Mouse (Mus musculus) liver, adult 2 months (tissue): ENCODE measurements at regions not wholly inside any gene's neighbourhood (a gene's known extent, or its start where the extent isn't known, plus 50 kb on each side); places are given as distances from the start of the nearest gene placed in this dataset.

Experiments used
- DNase-seq: peaks from one replicate; pipeline ENCODE4 v3.0.0-alpha.2; 2011; ENCODE audit warnings: low read depth, low spot score; ENCODE audit errors: extremely low read depth
- H3K27ac ChIP-seq: fragments of 200-500 bp; replicated peaks from 2 replicates; pipeline ENCODE4 v1.5.1; 2012; ENCODE audit warnings: low read depth, mild to moderate bottlenecking, control low read depth, inconsistent platforms, low read length; ENCODE audit not compliant: insufficient read depth
- H3K27me3 ChIP-seq: fragments of 200-500 bp; 2 replicates; pipeline ENCODE4 v1.6.1; 2012; ENCODE audit warnings: mild to moderate bottlenecking, moderate library complexity, low read length, inconsistent platforms; ENCODE audit not compliant: control insufficient read depth, insufficient read depth
- H3K36me3 ChIP-seq: fragments of 200-500 bp; 2 replicates; pipeline ENCODE4 v1.6.1; 2012; ENCODE audit warnings: low read length, inconsistent platforms; ENCODE audit not compliant: control insufficient read depth, insufficient read depth
- H3K4me1 ChIP-seq: fragments of 200-500 bp; 2 replicates; pipeline ENCODE4 v1.6.1; 2011; ENCODE audit warnings: low read length; ENCODE audit not compliant: control insufficient read depth, insufficient read depth
- H3K4me3 ChIP-seq: fragments of 200-500 bp; 2 replicates; pipeline ENCODE4 v1.5.1; 2011; ENCODE audit warnings: low read depth, mild to moderate bottlenecking, control low read depth, low read length, moderate library complexity; ENCODE audit not compliant: insufficient read depth
- H3K79me2 ChIP-seq: fragments of 200-500 bp; 2 replicates; pipeline ENCODE4 v1.6.1; 2012; ENCODE audit warnings: inconsistent platforms, mild to moderate bottlenecking, low read length, moderate library complexity; ENCODE audit not compliant: control insufficient read depth, insufficient read depth
- H3K9ac ChIP-seq: fragments of 200-500 bp; 2 replicates; pipeline ENCODE4 v1.6.1; 2012; ENCODE audit warnings: low read depth, mild to moderate bottlenecking, control low read depth, inconsistent platforms, low read length
- CTCF ChIP-seq: fragments of 200-500 bp; IDR thresholded peaks from 2 replicates; pipeline ENCODE4 v1.5.1; 2011; ENCODE audit warnings: low read depth, low read length, control low read depth
- POLR2A ChIP-seq: fragments of 200-500 bp; IDR thresholded peaks from 2 replicates; pipeline ENCODE4 v1.6.1; 2011; ENCODE audit warnings: low read length, control low read depth; ENCODE audit not compliant: insufficient read depth; ENCODE audit errors: extremely low read depth
- WGBS: fragments of 180-500 bp; shearing (Covaris S2); methylation state at CpG from one replicate; pipeline ENCODE4 v1.1.7; 2018; 5-methylcytosine and 5-hydroxymethylcytosine counted together

- Histone ChIP-seq H3K36me3 (no peaks in the 10 kb centered on the region), H3K27ac (no peak overlapping the region), H3K4me1 (no peaks in the 10 kb centered on the region), H3K4me3 (no peak overlapping the region), H3K9ac (no peak overlapping the region), H3K27me3 (no peaks in the 10 kb centered on the region), H3K79me2 (no peaks in the 10 kb centered on the region)
- 91% methylated on average over 8 of the region's 8 CpGs for WGBS
- DNase-seq = no peak
- TF ChIP-seq CTCF (no peak), POLR2A (no peak)
Measured at GRCm38 (mm10) chr5:126799698-126800279, 441.8 kb upstream of the Tmem132c start.

DNA sequence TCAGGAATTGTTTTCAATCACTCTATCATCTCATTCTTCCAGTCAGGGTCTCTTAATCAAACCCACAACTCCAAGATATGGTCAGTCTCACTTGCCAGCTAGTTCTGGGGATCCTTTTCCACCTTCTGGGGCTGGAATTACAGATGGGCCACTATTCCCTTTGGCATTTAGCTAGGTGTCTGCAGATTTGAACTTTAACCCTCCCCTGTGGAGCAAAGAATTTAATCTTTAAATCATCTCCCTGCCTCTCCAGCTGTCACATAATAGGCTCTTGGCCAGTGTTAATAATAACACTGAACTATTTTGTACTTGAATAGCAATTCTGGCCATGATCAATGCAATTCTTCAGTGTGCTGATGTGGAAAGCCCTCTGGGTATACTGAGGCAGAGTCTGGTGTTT is 435.0 kb upstream of the Tmem132c start:
- DNase-seq = no peak
- no peaks in the 10 kb centered on the region for H3K4me1 ChIP-seq

DNA sequence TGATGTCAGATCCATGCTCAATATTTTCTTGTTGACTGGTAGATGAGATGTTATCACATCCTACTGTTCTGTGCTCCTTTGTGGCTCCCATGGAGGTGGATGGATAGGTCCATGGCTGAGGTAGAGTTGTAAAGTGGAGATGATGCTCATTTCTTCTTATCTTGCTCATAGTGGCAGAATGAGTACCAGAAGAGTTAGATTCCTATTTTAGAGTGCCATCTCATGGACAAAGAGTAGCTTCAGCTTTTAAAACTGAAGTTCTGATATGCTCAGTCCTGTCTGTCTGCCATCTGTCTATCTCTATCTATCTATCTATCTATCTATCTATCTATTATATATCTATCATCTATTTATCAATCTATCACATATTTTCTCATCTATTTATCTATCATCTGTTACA is 425.5 kb upstream of the Tmem132c start:
- no peak for TF ChIP-seq CTCF
- no peak for TF ChIP-seq POLR2A
- no peaks in the 10 kb centered on the region for H3K79me2 ChIP-seq
- no peaks in the 10 kb centered on the region for H3K36me3 ChIP-seq
- H3K27me3 ChIP-seq = no peaks in the 10 kb centered on the region
- H3K4me1 ChIP-seq = no peaks in the 10 kb centered on the region
- H3K9ac ChIP-seq = no peak overlapping the region
- no peak overlapping the region for H3K4me3 ChIP-seq
- no peak for DNase-seq
- no peak overlapping the region for H3K27ac ChIP-seq

More for the DNA sequence above, 435.0 kb upstream of the Tmem132c start:
- H3K27ac ChIP-seq = no peak overlapping the region
- H3K36me3 ChIP-seq = no peaks in the 10 kb centered on the region
- no peak for TF ChIP-seq CTCF
- TF ChIP-seq POLR2A = no peak
- no peaks in the 10 kb centered on the region for H3K79me2 ChIP-seq
- H3K27me3 ChIP-seq = no peaks in the 10 kb centered on the region
- H3K4me3 ChIP-seq = no peak overlapping the region
- H3K9ac ChIP-seq = no peak overlapping the region

- no peak for TF ChIP-seq CTCF
- no peak for TF ChIP-seq POLR2A
Measured at GRCm38 (mm10) chr5:126835440-126835839, 406.2 kb upstream of the Tmem132c start.

DNA sequence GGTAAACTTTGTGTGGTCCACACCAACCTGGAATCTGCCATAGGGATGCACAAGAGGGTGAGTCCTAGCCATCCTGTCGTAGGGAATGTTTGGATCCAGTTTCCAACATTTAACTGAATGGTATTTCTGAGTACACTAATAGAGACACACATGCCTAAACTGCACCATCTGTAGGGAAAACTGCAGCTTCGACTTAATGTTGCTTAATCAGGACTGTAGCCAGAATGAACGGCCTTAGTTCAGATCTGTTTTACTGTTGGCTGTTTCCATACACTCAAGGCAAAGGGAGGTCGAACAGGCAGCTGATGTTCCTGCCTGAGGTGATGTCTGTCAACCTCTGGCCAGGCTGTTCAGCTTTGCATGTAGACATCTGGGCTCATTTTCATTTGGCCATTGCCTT is 399.0 kb upstream of the Tmem132c start:
- TF ChIP-seq POLR2A = no peak
- no peak for TF ChIP-seq CTCF
- no peak for DNase-seq

More at GRCm38 (mm10) chr5:126835440-126835839, 406.2 kb upstream of the Tmem132c start:
- Histone ChIP-seq H3K9ac (no peak overlapping the region), H3K4me1 (no peaks in the 10 kb centered on the region), H3K27ac (no peak overlapping the region), H3K27me3 (no peaks in the 10 kb centered on the region), H3K4me3 (no peak overlapping the region), H3K36me3 (no peaks in the 10 kb centered on the region), H3K79me2 (no peaks in the 10 kb centered on the region)
- WGBS = 95% methylated on average over 3 of the region's 3 CpGs
- DNase-seq = no peak

GRCm38 (mm10) chr5:126862078-126862477 is 379.5 kb upstream of the Tmem132c start:
- H3K4me1 ChIP-seq = no peaks in the 10 kb centered on the region
- H3K9ac ChIP-seq = no peak overlapping the region
- WGBS = 65% methylated on average over 1 of the region's 1 CpGs
- H3K36me3 ChIP-seq = no peaks in the 10 kb centered on the region
- no peak overlapping the region for H3K27ac ChIP-seq
- DNase-seq = no peak
- TF ChIP-seq CTCF (no peak), POLR2A (no peak)
- H3K27me3 ChIP-seq = no peaks in the 10 kb centered on the region
- H3K4me3 ChIP-seq = no peak overlapping the region
- H3K79me2 ChIP-seq = no peaks in the 10 kb centered on the region

More for the DNA sequence above, 399.0 kb upstream of the Tmem132c start:
- Histone ChIP-seq H3K27ac (no peak overlapping the region), H3K36me3 (no peaks in the 10 kb centered on the region), H3K4me3 (no peak overlapping the region), H3K9ac (no peak overlapping the region), H3K27me3 (no peaks in the 10 kb centered on the region), H3K79me2 (no peaks in the 10 kb centered on the region), H3K4me1 (no peaks in the 10 kb centered on the region)
- 69% methylated on average over 4 of the region's 4 CpGs for WGBS
